In genomic region chr13:83739131-83739530, GRCm38 (mm10) we compare ENCODE assay signal across 9 mouse cellular contexts.
A peak's percentile ranks its signal among the peaks of the same experiment; 100 is the strongest.
DNase-seq lines count a peak whose midpoint lies in the region; ATAC-seq and TF ChIP-seq lines count a peak whose summit lies in the region.
"Had no signal": no experiment of that assay in that cellular context is flagged by ENCODE, and none has a peak within 500 bp of the region (broad histone marks: within the 10 kb centered on the region; RNA-seq: fewer than 3 reads in every experiment).

No protein-coding gene starts in this region.

- TF ChIP-seq CTCF in intestine, postnatal 0 days (IDR thresholded peaks at IDR 0.05; ENCODE audit: low read depth): no peak

- no peaks in the 10 kb centered on the region for H3K9me3 ChIP-seq in lung, embryonic 15.5 days
- H3K9me3 ChIP-seq in intestine, postnatal 0 days (ENCODE audit: control insufficient read depth): no peaks in the 10 kb centered on the region
- H3K9me3 ChIP-seq in stomach, embryonic 15.5 days: no peaks in the 10 kb centered on the region

- no peaks in the 10 kb centered on the region for H3K4me1 ChIP-seq in lung, embryonic 15.5 days
- no peaks in the 10 kb centered on the region for H3K4me1 ChIP-seq in intestine, postnatal 0 days (replicated peaks; ENCODE audit: control insufficient read depth, insufficient read depth, low read length)
- H3K4me1 ChIP-seq in stomach, embryonic 15.5 days: no peaks in the 10 kb centered on the region; the same call in 1 of the 2 replicates

- H3K4me2 ChIP-seq in lung, embryonic 15.5 days: peak overlapping the region; percentile 34; the same call in 1 of the 2 replicates
- H3K4me2 ChIP-seq in intestine, postnatal 0 days (replicated peaks; ENCODE audit: low read depth): peak overlapping the region; percentile 30; the same call in 1 of the 2 replicates
- peak overlapping the region; percentile 36; the same call in 1 of the 2 replicates for H3K4me2 ChIP-seq in stomach, embryonic 15.5 days

- peaks cover 80% of the 10 kb centered on the region for H3K27me3 ChIP-seq in lung, embryonic 15.5 days
- H3K27me3 ChIP-seq in intestine, postnatal 0 days (replicated peaks; ENCODE audit: control insufficient read depth, insufficient read depth, low read length): peaks cover 73% of the 10 kb centered on the region
- H3K27me3 ChIP-seq in stomach, embryonic 15.5 days (replicated peaks): peaks cover 35% of the 10 kb centered on the region

- ATAC-seq in lung, embryonic 15.5 days (ENCODE audit: borderline replicate concordance, extremely low read depth, low FRiP score, low TSS enrichment): no peak
- no peak for ATAC-seq in intestine, postnatal 0 days
- no peak for ATAC-seq in stomach, embryonic 15.5 days (ENCODE audit: insufficient read depth, low FRiP score, low read depth)

- no peak overlapping the region; the same call in 1 of the 2 replicates for H3K4me3 ChIP-seq in lung, embryonic 15.5 days
- 0 out of 2 replicates have a peak overlapping the region, but pooled peaks have one; percentile 33 for H3K4me3 ChIP-seq in intestine, postnatal 0 days (ENCODE audit: low read depth, low read length)
- 0 out of 2 replicates have a peak overlapping the region, but pooled peaks have one; percentile 3 for H3K4me3 ChIP-seq in stomach, embryonic 15.5 days (replicated peaks)

- no peaks in the 10 kb centered on the region for H3K36me3 ChIP-seq in lung, embryonic 15.5 days
- H3K36me3 ChIP-seq in intestine, postnatal 0 days (ENCODE audit: control insufficient read depth, insufficient read depth): no peaks in the 10 kb centered on the region
- no peaks in the 10 kb centered on the region for H3K36me3 ChIP-seq in stomach, embryonic 15.5 days

- 12% methylated on average over 3 of the region's 3 CpGs for WGBS in lung, embryonic 15.5 days
- WGBS in intestine, postnatal 0 days: 19% methylated on average over 3 of the region's 3 CpGs
- 16% methylated on average over 3 of the region's 3 CpGs for WGBS in stomach, embryonic 15.5 days

- H3K9ac ChIP-seq in lung, embryonic 15.5 days: no peak overlapping the region
- no peak overlapping the region for H3K9ac ChIP-seq in intestine, postnatal 0 days (ENCODE audit: low read depth, low read length)
- H3K9ac ChIP-seq in stomach, embryonic 15.5 days: no peak overlapping the region

- no peak overlapping the region for H3K27ac ChIP-seq in lung, embryonic 15.5 days
- no peak overlapping the region for H3K27ac ChIP-seq in intestine, postnatal 0 days (ENCODE audit: low read depth, low read length)
- no peak overlapping the region for H3K27ac ChIP-seq in stomach, embryonic 15.5 days

- peak; percentile 57 for DNase-seq in cerebellum, adult 9-10 months
- no peak for DNase-seq in cerebellum, postnatal 36 days
- DNase-seq in lung, postnatal 10 days: no peak
- no peak for DNase-seq in adrenal gland, postnatal 10 days
- DNase-seq in layer of hippocampus, postnatal 14 days (ENCODE audit: low spot score in 2 of 2): no peak
- DNase-seq: gastrocnemius, postnatal 36 days had no signal
